Mouse (Mus musculus) liver, adult 2 months (tissue): ENCODE results near the gene Plxna3. TPM values are rescaled to one million over a fixed set of nuclear protein-coding genes. Genes with fewer than 3 reads are reported as not detected.

Experiments
- DNase-seq: peaks from one replicate; pipeline ENCODE4 v3.0.0-alpha.2; 2011; ENCODE audit warnings: low read depth, low spot score; ENCODE audit errors: extremely low read depth
- H3K27ac ChIP-seq: fragments of 200-500 bp; replicated peaks from 2 replicates; pipeline ENCODE4 v1.5.1; 2012; ENCODE audit warnings: low read depth, mild to moderate bottlenecking, control low read depth, inconsistent platforms, low read length; ENCODE audit not compliant: insufficient read depth
- H3K27me3 ChIP-seq: fragments of 200-500 bp; 2 replicates; pipeline ENCODE4 v1.6.1; 2012; ENCODE audit warnings: mild to moderate bottlenecking, moderate library complexity, low read length, inconsistent platforms; ENCODE audit not compliant: control insufficient read depth, insufficient read depth
- H3K36me3 ChIP-seq: fragments of 200-500 bp; 2 replicates; pipeline ENCODE4 v1.6.1; 2012; ENCODE audit warnings: low read length, inconsistent platforms; ENCODE audit not compliant: control insufficient read depth, insufficient read depth
- H3K4me1 ChIP-seq: fragments of 200-500 bp; 2 replicates; pipeline ENCODE4 v1.6.1; 2011; ENCODE audit warnings: low read length; ENCODE audit not compliant: control insufficient read depth, insufficient read depth
- H3K4me3 ChIP-seq: fragments of 200-500 bp; 2 replicates; pipeline ENCODE4 v1.5.1; 2011; ENCODE audit warnings: low read depth, mild to moderate bottlenecking, control low read depth, low read length, moderate library complexity; ENCODE audit not compliant: insufficient read depth
- H3K79me2 ChIP-seq: fragments of 200-500 bp; 2 replicates; pipeline ENCODE4 v1.6.1; 2012; ENCODE audit warnings: inconsistent platforms, mild to moderate bottlenecking, low read length, moderate library complexity; ENCODE audit not compliant: control insufficient read depth, insufficient read depth
- H3K9ac ChIP-seq: fragments of 200-500 bp; 2 replicates; pipeline ENCODE4 v1.6.1; 2012; ENCODE audit warnings: low read depth, mild to moderate bottlenecking, control low read depth, inconsistent platforms, low read length
- CTCF ChIP-seq: fragments of 200-500 bp; IDR thresholded peaks from 2 replicates; pipeline ENCODE4 v1.5.1; 2011; ENCODE audit warnings: low read depth, low read length, control low read depth
- POLR2A ChIP-seq: fragments of 200-500 bp; IDR thresholded peaks from 2 replicates; pipeline ENCODE4 v1.6.1; 2011; ENCODE audit warnings: low read length, control low read depth; ENCODE audit not compliant: insufficient read depth; ENCODE audit errors: extremely low read depth
- WGBS: fragments of 180-500 bp; shearing (Covaris S2); methylation state at CpG from one replicate; pipeline ENCODE4 v1.1.7; 2018; 5-methylcytosine and 5-hydroxymethylcytosine counted together
- polyA plus RNA-seq: library from polyadenylated mRNA; depleted of rRNA; stranded (reverse); fragments of >200 nt; gene quantifications from 2 replicates; pipeline ENCODE4 v1.2.3, GENCODE M21; 2012; rRNA removed
- total RNA-seq: library from RNA; depleted of rRNA; stranded (reverse); fragments of >200 nt; gene quantifications from 2 replicates; pipeline ENCODE4 v1.2.3, GENCODE M21; 2014; rRNA removed

Gene Plxna3
- total and polyA plus RNA-seq, 2 experiments = 0.46 to 1.8 TPM

GRCm38 (mm10) chrX:74388153-74388552 is 59.3 kb downstream of the Plxna3 start:
- Histone ChIP-seq H3K9ac (no peak overlapping the region), H3K4me1 (no peaks in the 10 kb centered on the region; the same call in 1 of the 2 replicates), H3K36me3 (peaks cover 15% of the 10 kb centered on the region), H3K27ac (no peak overlapping the region), H3K27me3 (no peaks in the 10 kb centered on the region), H3K79me2 (no peaks in the 10 kb centered on the region), H3K4me3 (no peak overlapping the region)
- no peak for DNase-seq
- TF ChIP-seq CTCF = no peak
- no peak for TF ChIP-seq POLR2A

- H3K4me3 ChIP-seq = peak within 1 kb of the TSS; percentile 88
- no peaks in the 10 kb centered on the region; the same call in 1 of the 2 replicates for H3K4me1 ChIP-seq
- peak within 1 kb of the TSS; percentile 67 for H3K27ac ChIP-seq
- under 1% methylated on average over 30 of the region's 30 CpGs for WGBS
- H3K9ac ChIP-seq = peak within 1 kb of the TSS; percentile 76
- H3K36me3 ChIP-seq = no peaks in the 10 kb centered on the region; the same call in none of the 2 replicates
- H3K79me2 ChIP-seq = no peaks in the 10 kb centered on the region
- no peaks in the 10 kb centered on the region for H3K27me3 ChIP-seq
- TF ChIP-seq CTCF (peak; percentile 59), POLR2A (peak; percentile 64)
- peak; percentile 80 for DNase-seq
Observed at GRCm38 (mm10) chrX:74392535-74393443, 63.9 kb downstream of the Plxna3 start, which contains the start of the genes Fam3a and Ikbkg. Gene Fam3a (minus strand): TSS chrX:74393272. Gene Ikbkg (plus strand): TSS chrX:74393290.

Other genes with a start within 250 kb of the Plxna3 start
- not detected in 2 replicates for gene Opn1mw, start 201.6 kb upstream of the Plxna3 start, total RNA-seq
- gene Opn1mw, start 201.6 kb upstream of the Plxna3 start, polyA plus RNA-seq = not detected in 2 replicates
- gene Mecp2, start 193.7 kb upstream of the Plxna3 start, total RNA-seq = 5.4 and 5.8 TPM in 2 replicates
- 1.9 and 2.0 TPM in 2 replicates for gene Mecp2, start 193.7 kb upstream of the Plxna3 start, polyA plus RNA-seq
- not detected in 2 replicates for gene Tex28, start 161.2 kb upstream of the Plxna3 start, total RNA-seq
- not detected in 2 replicates for gene Tex28, start 161.2 kb upstream of the Plxna3 start, polyA plus RNA-seq
- under 0.01 TPM in 1 of 2 replicates, not detected in the other for gene Tktl1, start 151.8 kb upstream of the Plxna3 start, total RNA-seq
- not detected in 2 replicates for gene Tktl1, start 151.8 kb upstream of the Plxna3 start, polyA plus RNA-seq
- gene Flna, start 79.2 kb upstream of the Plxna3 start, total RNA-seq = 34.8 and 47.3 TPM in 2 replicates
- gene Flna, start 79.2 kb upstream of the Plxna3 start, polyA plus RNA-seq = 14.9 and 24.4 TPM in 2 replicates
- 10.2 and 10.3 TPM in 2 replicates for gene Emd, start 74.4 kb upstream of the Plxna3 start, total RNA-seq
- gene Emd, start 74.4 kb upstream of the Plxna3 start, polyA plus RNA-seq = 32.4 and 38.8 TPM in 2 replicates
- gene Rpl10, start 58.3 kb upstream of the Plxna3 start, total RNA-seq = 1,181 and 1,274 TPM in 2 replicates
- 968 and 1,030 TPM in 2 replicates for gene Rpl10, start 58.3 kb upstream of the Plxna3 start, polyA plus RNA-seq
- gene Taz, start 47.2 kb upstream of the Plxna3 start, total RNA-seq = 29.7 and 37.2 TPM in 2 replicates
- 48.8 and 53.9 TPM in 2 replicates for gene Taz, start 47.2 kb upstream of the Plxna3 start, polyA plus RNA-seq
- 3.5 and 6.1 TPM in 2 replicates for gene Dnase1l1, start 46.7 kb upstream of the Plxna3 start, total RNA-seq
- gene Dnase1l1, start 46.7 kb upstream of the Plxna3 start, polyA plus RNA-seq = 4.9 and 5.5 TPM in 2 replicates
- gene Atp6ap1, start 32.0 kb upstream of the Plxna3 start, total RNA-seq = 53.1 and 67.8 TPM in 2 replicates
- 150 and 152 TPM in 2 replicates for gene Atp6ap1, start 32.0 kb upstream of the Plxna3 start, polyA plus RNA-seq
- 54.7 and 55.5 TPM in 2 replicates for gene Gdi1, start 24.1 kb upstream of the Plxna3 start, total RNA-seq
- 43.6 and 72.5 TPM in 2 replicates for gene Gdi1, start 24.1 kb upstream of the Plxna3 start, polyA plus RNA-seq
- 8.1 and 10.3 TPM in 2 replicates for gene Fam50a, start 16.0 kb upstream of the Plxna3 start, total RNA-seq
- 6.3 and 7.3 TPM in 2 replicates for gene Fam50a, start 16.0 kb upstream of the Plxna3 start, polyA plus RNA-seq
- gene Lage3, start 24.6 kb downstream of the Plxna3 start, total RNA-seq = 28.7 and 32.2 TPM in 2 replicates
- 35.3 and 38.2 TPM in 2 replicates for gene Lage3, start 24.6 kb downstream of the Plxna3 start, polyA plus RNA-seq
- gene Ubl4a, start 44.2 kb downstream of the Plxna3 start, total RNA-seq = 14.0 and 17.0 TPM in 2 replicates
- 29.2 and 33.6 TPM in 2 replicates for gene Ubl4a, start 44.2 kb downstream of the Plxna3 start, polyA plus RNA-seq
- 2.8 and 3.2 TPM in 2 replicates for gene Slc10a3, start 44.3 kb downstream of the Plxna3 start, total RNA-seq
- 6.3 and 8.4 TPM in 2 replicates for gene Slc10a3, start 44.3 kb downstream of the Plxna3 start, polyA plus RNA-seq
- 5.8 and 8.1 TPM in 2 replicates for gene Fam3a, start 64.2 kb downstream of the Plxna3 start, total RNA-seq
- gene Fam3a, start 64.2 kb downstream of the Plxna3 start, polyA plus RNA-seq = 22.7 and 24.1 TPM in 2 replicates
- 50.5 and 68.5 TPM in 2 replicates for gene Ikbkg, start 64.2 kb downstream of the Plxna3 start, total RNA-seq
- gene Ikbkg, start 64.2 kb downstream of the Plxna3 start, polyA plus RNA-seq = 24.3 and 32.8 TPM in 2 replicates
- 3.2 and 4.0 TPM in 2 replicates for gene G6pdx, start 100.1 kb downstream of the Plxna3 start, total RNA-seq
- 2.0 and 3.8 TPM in 2 replicates for gene G6pdx, start 100.1 kb downstream of the Plxna3 start, polyA plus RNA-seq
- gene Gm6880, start 152.3 kb downstream of the Plxna3 start, total RNA-seq = not detected in 2 replicates
- not detected in 2 replicates for gene Gm6880, start 152.3 kb downstream of the Plxna3 start, polyA plus RNA-seq
- not detected in 2 replicates for gene Olfr1326-ps1, start 245.8 kb downstream of the Plxna3 start, total RNA-seq
- gene Olfr1326-ps1, start 245.8 kb downstream of the Plxna3 start, polyA plus RNA-seq = not detected in 2 replicates